Mouse (Mus musculus): ENCODE results near the gene Arhgdig.

The Arhgdig gene

GRCm38 (mm10) chr17:26207686-26208085 lies at the start of gene Arhgdig:
Gene Arhgdig, minus strand, starts transcription at chr17:26207786.
- no peak for DNase-seq (ENCODE audit: low spot score)

GRCm38 (mm10) chr17:26255313-26255712 lies 47.7 kb upstream of the Arhgdig start:
- no peak for DNase-seq (ENCODE audit: low spot score)

GRCm38 (mm10) chr17:26253399-26253798 lies 45.8 kb upstream of the Arhgdig start:
- no peak for DNase-seq (ENCODE audit: low spot score)

- DNase-seq (ENCODE audit: low spot score) = peak; percentile 91
Measured at GRCm38 (mm10) chr17:26252539-26253251, 45.1 kb upstream of the Arhgdig start, which contains the start of gene Luc7l. Gene Luc7l, plus strand, starts transcription at chr17:26252896.

GRCm38 (mm10) chr17:26251886-26252538 lies 44.4 kb upstream of the Arhgdig start:
- no peak for DNase-seq (ENCODE audit: low spot score)

GRCm38 (mm10) chr17:26244101-26244841 lies 36.7 kb upstream of the Arhgdig start, which contains the start of gene Fam234a:
Gene Fam234a, minus strand, starts transcription at chr17:26244242.
- DNase-seq (ENCODE audit: low spot score) = peak; percentile 95

GRCm38 (mm10) chr17:26243471-26244100 lies 36.0 kb upstream of the Arhgdig start:
- peak; percentile 77 for DNase-seq (ENCODE audit: low spot score)

- no peak for DNase-seq (ENCODE audit: low spot score)
Measured at GRCm38 (mm10) chr17:26240990-26241389, 33.4 kb upstream of the Arhgdig start.

GRCm38 (mm10) chr17:26240120-26240790 lies 32.7 kb upstream of the Arhgdig start:
- no peak for DNase-seq (ENCODE audit: low spot score)

GRCm38 (mm10) chr17:26239551-26239950 lies 32.0 kb upstream of the Arhgdig start:
- no peak for DNase-seq (ENCODE audit: low spot score)

GRCm38 (mm10) chr17:26237667-26238066 lies 30.1 kb upstream of the Arhgdig start:
- no peak for DNase-seq (ENCODE audit: low spot score)

- no peak for DNase-seq (ENCODE audit: low spot score)
Measured at GRCm38 (mm10) chr17:26235077-26235815, 27.7 kb upstream of the Arhgdig start.

- DNase-seq (ENCODE audit: low spot score) = no peak
Measured at GRCm38 (mm10) chr17:26234386-26234785, 26.8 kb upstream of the Arhgdig start.

GRCm38 (mm10) chr17:26232863-26233262 lies 25.3 kb upstream of the Arhgdig start:
- no peak for DNase-seq (ENCODE audit: low spot score)

GRCm38 (mm10) chr17:26231156-26231555 lies 23.6 kb upstream of the Arhgdig start:
- DNase-seq (ENCODE audit: low spot score) = no peak

- no peak for DNase-seq (ENCODE audit: low spot score)
Measured at GRCm38 (mm10) chr17:26229776-26230175, 22.2 kb upstream of the Arhgdig start.

- DNase-seq (ENCODE audit: low spot score) = no peak
Measured at GRCm38 (mm10) chr17:26225150-26225549, 17.6 kb upstream of the Arhgdig start.

GRCm38 (mm10) chr17:26221508-26221907 lies 13.9 kb upstream of the Arhgdig start:
- DNase-seq (ENCODE audit: low spot score) = no peak

GRCm38 (mm10) chr17:26212681-26213080 lies 5.1 kb upstream of the Arhgdig start:
- no peak for DNase-seq (ENCODE audit: low spot score)

GRCm38 (mm10) chr17:26212241-26212640 lies 4.7 kb upstream of the Arhgdig start:
- no peak for DNase-seq (ENCODE audit: low spot score)

- no peak for DNase-seq (ENCODE audit: low spot score)
Measured at GRCm38 (mm10) chr17:26206392-26206791, 1.2 kb downstream of the Arhgdig start.
